Mouse (Mus musculus): ENCODE data around the gene Exosc2. TPM values are rescaled to one million over a fixed set of nuclear protein-coding genes. Genes with fewer than 3 reads are reported as not detected.
A peak's percentile ranks its signal among the peaks of the same experiment; 100 is the strongest.

Gene Exosc2
- total and polyA plus RNA-seq, 3 experiments, result 128 to 219 (median 172) TPM

- TF ChIP-seq ZC3H11A (IDR thresholded peaks at IDR 0.05; ENCODE audit: low read depth, low read length), result no peak
- TF ChIP-seq KAT2A (conservative IDR thresholded peaks at IDR 0.05; ENCODE audit: low read depth, low read length), result peak; percentile 90
- TF ChIP-seq POLR2A (IDR thresholded peaks at IDR 0.05; ENCODE audit: control insufficient read depth in 1 of 2, insufficient read depth in 1 of 2, low read depth in 1 of 2, low read length in 2 of 2, poor library complexity in 1 of 2), result peak; percentile 81 to 83
- TF ChIP-seq RCOR1 (IDR thresholded peaks at IDR 0.05; ENCODE audit: low read depth, low read length), result no peak
- no peak for TF ChIP-seq BHLHE40 (IDR thresholded peaks at IDR 0.05; ENCODE audit: borderline replicate concordance, low read depth, low read length)
- TF ChIP-seq MYC (IDR thresholded peaks at IDR 0.05; ENCODE audit: low read depth, low read length), result no peak
- peak; percentile 56 for TF ChIP-seq NELFE (IDR thresholded peaks at IDR 0.05; ENCODE audit: low read depth, low read length)
- TF ChIP-seq MAZ (IDR thresholded peaks at IDR 0.05; ENCODE audit: low read depth, low read length), result no peak
- TF ChIP-seq GABPA (IDR thresholded peaks at IDR 0.05; ENCODE audit: low read depth, low read length), result no peak
- TF ChIP-seq ZMIZ1 (IDR thresholded peaks at IDR 0.05; ENCODE audit: low read depth, low read length), result peak; percentile 57; the same call in 1 of the 2 replicates
- TF ChIP-seq TAL1 (IDR thresholded peaks at IDR 0.05; ENCODE audit: low read length), result no peak
- no peak for TF ChIP-seq ETS1 (IDR thresholded peaks at IDR 0.05; ENCODE audit: low read depth, low read length)
- no peak; the same call in 1 of the 2 replicates for TF ChIP-seq CHD1 (IDR thresholded peaks at IDR 0.05; ENCODE audit: low read depth, low read length)
- peak; percentile 99 for TF ChIP-seq HCFC1 (IDR thresholded peaks at IDR 0.05; ENCODE audit: low read depth, low read length)
Measured at GRCm38 (mm10) chr2:31688074-31688925, 17.8 kb downstream of the Exosc2 start, which contains the start of gene Abl1 (continued).

GRCm38 (mm10) chr2:31689045-31689444, 18.5 kb downstream of the Exosc2 start:
- H3K4me3 ChIP-seq (ENCODE audit: control insufficient read depth in 1 of 2, insufficient read depth in 1 of 2, low read depth in 2 of 2, low read length in 2 of 2), result peak overlapping the region; percentile 74 to 80
- peak overlapping the region; percentile 94 for H3K27ac ChIP-seq (ENCODE audit: control insufficient read depth, low read depth, low read length)
- peaks cover 0 to 18% of the 10 kb centered on the region in 2 experiments; a peak in 3 of 4 replicates for H3K36me3 ChIP-seq (ENCODE audit: control insufficient read depth in 1 of 2, insufficient read depth in 2 of 2, low read length in 2 of 2)
- peaks cover 25% of the 10 kb centered on the region for H3K79me2 ChIP-seq (ENCODE audit: control insufficient read depth, insufficient read depth, low read length, poor library complexity)
- no peaks in the 10 kb centered on the region for H3K9me3 ChIP-seq (replicated peaks; ENCODE audit: insufficient read depth, low read length)
- peak; percentile 80 for DNase-seq (ENCODE audit: low read depth, low spot score)
- H3K9ac ChIP-seq (ENCODE audit: control insufficient read depth, low read depth, low read length, poor library complexity, severe bottlenecking), result peak overlapping the region; percentile 97
- no peaks in the 10 kb centered on the region for H3K27me3 ChIP-seq (ENCODE audit: control insufficient read depth in 1 of 2, insufficient read depth in 2 of 2, low read length in 2 of 2)
- H3K4me1 ChIP-seq (ENCODE audit: control insufficient read depth in 1 of 2, insufficient read depth in 2 of 2, low read length in 2 of 2), result peaks cover 5 to 14% of the 10 kb centered on the region in 2 experiments
- TF ChIP-seq USF2 (IDR thresholded peaks at IDR 0.05; ENCODE audit: borderline replicate concordance in 1 of 2, insufficient read depth in 1 of 2, low read depth in 1 of 2, low read length in 2 of 2) (no peak), USF1 (IDR thresholded peaks at IDR 0.05; ENCODE audit: low read depth, low read length) (no peak), NRF1 (IDR thresholded peaks at IDR 0.05; ENCODE audit: insufficient read depth, low read depth, low read length, poor library complexity, severe bottlenecking) (no peak), E2F4 (IDR thresholded peaks at IDR 0.05; ENCODE audit: borderline replicate concordance, low read depth, low read length) (no peak), SIN3A (IDR thresholded peaks at IDR 0.05; ENCODE audit: low read length) (peak; percentile 66), UBTF (IDR thresholded peaks at IDR 0.05; ENCODE audit: borderline replicate concordance, insufficient read depth, low read depth, low read length) (no peak), KAT2A (conservative IDR thresholded peaks at IDR 0.05; ENCODE audit: low read depth, low read length) (no peak), TAL1 (IDR thresholded peaks at IDR 0.05; ENCODE audit: low read length) (peak; percentile 40; the same call in 1 of the 2 replicates), EP300 (IDR thresholded peaks at IDR 0.05; ENCODE audit: low read depth in 1 of 2, low read length in 2 of 2) (peak; percentile 66 to 75; a peak in 3 of 4 replicates), JUND (IDR thresholded peaks at IDR 0.05; ENCODE audit: low read depth, low read length) (no peak), MEF2A (IDR thresholded peaks at IDR 0.05; ENCODE audit: extremely low read depth, insufficient replicate concordance, low read depth, low read length, poor library complexity, severe bottlenecking) (no peak), NELFE (IDR thresholded peaks at IDR 0.05; ENCODE audit: low read depth, low read length) (peak; percentile 50; the same call in 1 of the 2 replicates), MXI1 (IDR thresholded peaks at IDR 0.05; ENCODE audit: low read depth, low read length) (peak; percentile 72), MAZ (IDR thresholded peaks at IDR 0.05; ENCODE audit: low read depth, low read length) (no peak), ETS1 (IDR thresholded peaks at IDR 0.05; ENCODE audit: low read depth, low read length) (peak; percentile 63), ZKSCAN1 (IDR thresholded peaks at IDR 0.05; ENCODE audit: low read depth, low read length) (no peak), GATA1 (IDR thresholded peaks at IDR 0.05; ENCODE audit: low read depth, low read length) (peak; percentile 76), CHD1 (IDR thresholded peaks at IDR 0.05; ENCODE audit: low read depth, low read length) (peak; percentile 70; the same call in 1 of the 2 replicates), HCFC1 (IDR thresholded peaks at IDR 0.05; ENCODE audit: low read depth, low read length) (peak; percentile 48; the same call in 1 of the 2 replicates), CTCF (IDR thresholded peaks at IDR 0.05 in 2 of 3, conservative IDR thresholded peaks at IDR 0.05 in 1 of 3; ENCODE audit: control insufficient read depth in 1 of 3, insufficient read depth in 1 of 3, low read depth in 2 of 3, low read length in 3 of 3, poor library complexity in 1 of 3, severe bottlenecking in 1 of 3) (no peak), CHD2 (IDR thresholded peaks at IDR 0.05; ENCODE audit: low read length) (no peak), MAFK (IDR thresholded peaks at IDR 0.05; ENCODE audit: borderline replicate concordance, low read depth, low read length) (no peak), RAD21 (IDR thresholded peaks at IDR 0.05; ENCODE audit: low read depth, low read length) (no peak), TCF12 (IDR thresholded peaks at IDR 0.05; ENCODE audit: low read depth, low read length) (peak; percentile 67; the same call in 1 of the 2 replicates)

Data from MEL (cell line).